Mouse (Mus musculus) E14TG2a.4 (cell line): ENCODE results near the gene Cobll1.

ENCODE experiments used
- CTCF ChIP-seq: conservative IDR thresholded peaks from 2 replicates; pipeline ENCODE4 v1.5.1; 2014; ENCODE audit warnings: low read length
- NANOG ChIP-seq: IDR thresholded peaks from 2 replicates; pipeline ENCODE4 v1.6.1; 2014; ENCODE audit warnings: borderline replicate concordance, low read length, mixed read lengths
- POU5F1 ChIP-seq: IDR thresholded peaks from 2 replicates; pipeline ENCODE4 v1.6.1; 2014; ENCODE audit warnings: low read length, borderline replicate concordance

DNA sequence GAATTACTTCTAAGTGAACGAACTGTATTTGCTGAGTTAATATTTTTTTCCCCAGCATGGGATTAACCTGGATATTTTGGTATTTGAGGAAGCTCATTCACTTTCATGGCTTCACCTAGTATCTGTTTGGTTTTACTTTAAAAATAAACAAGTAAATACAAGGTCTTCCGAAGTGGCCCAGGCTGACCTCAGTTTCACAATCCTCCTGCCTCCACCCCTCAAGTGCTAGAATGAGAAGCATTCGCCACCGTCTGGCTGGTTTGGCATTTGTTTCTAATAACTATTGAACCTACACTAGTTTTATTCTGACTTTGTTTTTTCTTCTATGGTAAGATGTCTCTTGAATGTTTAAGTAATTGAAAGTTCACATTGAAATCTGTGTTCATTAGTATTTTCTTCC, 23.0 kb upstream of the Cobll1 start:
- TF ChIP-seq CTCF: no peak
- TF ChIP-seq NANOG: no peak
- TF ChIP-seq POU5F1: no peak
